Mouse (Mus musculus) MEL (cell line): ENCODE measurements around the gene Btnl10. TPM values are rescaled to one million over a fixed set of nuclear protein-coding genes. Genes with fewer than 3 reads are reported as not detected.

Source experiments
- DNase-seq: peaks from one replicate; pipeline ENCODE4 v3.0.0; 2011; ENCODE audit warnings: low read depth, low spot score
- H3K27ac ChIP-seq: 2 replicates; pipeline ENCODE4 v1.5.1; 2012; ENCODE audit warnings: low read depth, mild to moderate bottlenecking, control low read depth, low read length, moderate library complexity; ENCODE audit not compliant: control insufficient read depth
- H3K27me3 ChIP-seq, 2 experiments: fragments of 150-350 bp in 1 of 2; sonication (generic) in 1 of 2; 2 replicates each; pipeline ENCODE4 v1.6.1; 2012; ENCODE audit warnings: low read length in 2 of 2, mild to moderate bottlenecking in 2 of 2, improper control_type of control experiment in 1 of 2, moderate library complexity in 1 of 2; ENCODE audit not compliant: insufficient read depth in 2 of 2, control insufficient read depth in 1 of 2
- H3K36me3 ChIP-seq, 2 experiments: 2 replicates each; pipeline ENCODE4 v1.6.1; 2012 to 2014; ENCODE audit warnings: low read length in 2 of 2, improper control_type of control experiment in 1 of 2, inconsistent platforms in 1 of 2, mild to moderate bottlenecking in 1 of 2; ENCODE audit not compliant: insufficient read depth in 2 of 2, control insufficient read depth in 1 of 2
- H3K4me1 ChIP-seq, 2 experiments: fragments of 150-350 bp in 1 of 2; sonication (generic) in 1 of 2; 2 replicates each; pipeline ENCODE4 v1.6.1; 2012; ENCODE audit warnings: low read length in 2 of 2, improper control_type of control experiment in 1 of 2, mild to moderate bottlenecking in 1 of 2; ENCODE audit not compliant: insufficient read depth in 2 of 2, control insufficient read depth in 1 of 2
- H3K4me3 ChIP-seq, 2 experiments: fragments of 150-350 bp in 1 of 2; sonication (generic) in 1 of 2; 2 replicates each; pipeline ENCODE4 v1.5.1; 2012; ENCODE audit warnings: low read depth in 2 of 2, low read length in 2 of 2, mild to moderate bottlenecking in 2 of 2, moderate library complexity in 2 of 2, control low read depth in 1 of 2, improper control_type of control experiment in 1 of 2; ENCODE audit not compliant: control insufficient read depth in 1 of 2, insufficient read depth in 1 of 2
- H3K79me2 ChIP-seq: 2 replicates; pipeline ENCODE4 v1.6.1; 2012; ENCODE audit warnings: mild to moderate bottlenecking, low read length, moderate library complexity; ENCODE audit not compliant: control insufficient read depth, poor library complexity, insufficient read depth
- H3K9ac ChIP-seq: 2 replicates; pipeline ENCODE4 v1.6.1; 2012; ENCODE audit warnings: low read depth, mild to moderate bottlenecking, control low read depth, low read length, moderate library complexity; ENCODE audit not compliant: control insufficient read depth, poor library complexity, severe bottlenecking
- H3K9me3 ChIP-seq: fragments of 150-350 bp; sonication (generic); replicated peaks from 2 replicates; pipeline ENCODE4 v1.6.1; 2012; ENCODE audit warnings: mild to moderate bottlenecking, low read length, improper control_type of control experiment, moderate library complexity; ENCODE audit not compliant: insufficient read depth
- BHLHE40 ChIP-seq: IDR thresholded peaks from 2 replicates; pipeline ENCODE4 v1.6.1; 2012; ENCODE audit warnings: low read depth, mild to moderate bottlenecking, inconsistent platforms, low read length, improper control_type of control experiment, borderline replicate concordance
- CHD2 ChIP-seq: IDR thresholded peaks from 2 replicates; pipeline ENCODE4 v1.6.1; 2011; ENCODE audit warnings: low read length, improper control_type of control experiment
- CTCF ChIP-seq, 3 experiments: IDR thresholded peaks in 2 of 3; conservative IDR thresholded peaks in 1 of 3; 2 replicates each; pipeline ENCODE4 v1.5.1; 2011 to 2012; ENCODE audit warnings: low read length in 3 of 3, low read depth in 2 of 3, mild to moderate bottlenecking in 2 of 3, improper control_type of control experiment in 1 of 3, inconsistent platforms in 1 of 3, mixed read lengths in 1 of 3, moderate library complexity in 1 of 3; ENCODE audit not compliant: control insufficient read depth in 1 of 3, insufficient read depth in 1 of 3, poor library complexity in 1 of 3, severe bottlenecking in 1 of 3
- ETS1 ChIP-seq: IDR thresholded peaks from 2 replicates; pipeline ENCODE4 v1.6.1; 2012; ENCODE audit warnings: low read depth, mild to moderate bottlenecking, inconsistent platforms, low read length, improper control_type of control experiment, moderate library complexity
- GABPA ChIP-seq: IDR thresholded peaks from 2 replicates; pipeline ENCODE4 v1.6.1; 2012; ENCODE audit warnings: low read depth, mild to moderate bottlenecking, inconsistent platforms, low read length, improper control_type of control experiment, moderate library complexity
- HCFC1 ChIP-seq: IDR thresholded peaks from 2 replicates; pipeline ENCODE4 v1.6.1; 2012; ENCODE audit warnings: low read depth, mild to moderate bottlenecking, inconsistent platforms, low read length, improper control_type of control experiment, moderate library complexity
- MAFK ChIP-seq: IDR thresholded peaks from 2 replicates; pipeline ENCODE4 v1.6.1; 2011; ENCODE audit warnings: low read depth, mild to moderate bottlenecking, low read length, improper control_type of control experiment, borderline replicate concordance
- MAX ChIP-seq: IDR thresholded peaks from 2 replicates; pipeline ENCODE4 v1.6.1; 2011; ENCODE audit warnings: low read length, improper control_type of control experiment
- MAZ ChIP-seq: IDR thresholded peaks from 2 replicates; pipeline ENCODE4 v1.6.1; 2012; ENCODE audit warnings: low read depth, mild to moderate bottlenecking, inconsistent platforms, low read length, improper control_type of control experiment
- MEF2A ChIP-seq: IDR thresholded peaks from 2 replicates; pipeline ENCODE4 v1.6.1; 2014; ENCODE audit warnings: low read depth, mild to moderate bottlenecking, inconsistent platforms, low read length, improper control_type of control experiment; ENCODE audit not compliant: poor library complexity, insufficient replicate concordance, severe bottlenecking; ENCODE audit errors: extremely low read depth
- MXI1 ChIP-seq: IDR thresholded peaks from 2 replicates; pipeline ENCODE4 v1.6.1; 2011; ENCODE audit warnings: mild to moderate bottlenecking, low read depth, low read length, improper control_type of control experiment
- NELFE ChIP-seq: IDR thresholded peaks from 2 replicates; pipeline ENCODE4 v1.6.1; 2011; ENCODE audit warnings: low read depth, low read length, improper control_type of control experiment
- POLR2AphosphoS2 ChIP-seq: IDR thresholded peaks from 2 replicates; pipeline ENCODE4 v1.6.1; 2011; ENCODE audit warnings: low read length, improper control_type of control experiment
- POLR2AphosphoS5 ChIP-seq: IDR thresholded peaks from 2 replicates; pipeline ENCODE4 v1.6.1; 2012; ENCODE audit warnings: low read depth, borderline replicate concordance, mild to moderate bottlenecking, inconsistent platforms, low read length, moderate library complexity, mixed read lengths
- RAD21 ChIP-seq: IDR thresholded peaks from 2 replicates; pipeline ENCODE4 v1.6.1; 2011; ENCODE audit warnings: mild to moderate bottlenecking, low read depth, low read length, improper control_type of control experiment
- RCOR1 ChIP-seq: IDR thresholded peaks from 2 replicates; pipeline ENCODE4 v1.6.1; 2012; ENCODE audit warnings: low read depth, mild to moderate bottlenecking, inconsistent platforms, low read length, improper control_type of control experiment
- SIN3A ChIP-seq: IDR thresholded peaks from 2 replicates; pipeline ENCODE4 v1.6.1; 2012; ENCODE audit warnings: low read length, improper control_type of control experiment, inconsistent platforms
- TBP ChIP-seq: IDR thresholded peaks from 2 replicates; pipeline ENCODE4 v1.8.0; 2011; ENCODE audit warnings: low read depth, low read length, improper control_type of control experiment
- TCF12 ChIP-seq: IDR thresholded peaks from 2 replicates; pipeline ENCODE4 v1.6.1; 2014; ENCODE audit warnings: low read depth, mild to moderate bottlenecking, inconsistent platforms, low read length, improper control_type of control experiment, moderate library complexity
- UBTF ChIP-seq: IDR thresholded peaks from 2 replicates; pipeline ENCODE4 v1.6.1; 2012; ENCODE audit warnings: low read depth, mild to moderate bottlenecking, inconsistent platforms, low read length, improper control_type of control experiment, moderate library complexity, borderline replicate concordance; ENCODE audit not compliant: insufficient read depth
- USF1 ChIP-seq: IDR thresholded peaks from 2 replicates; pipeline ENCODE4 v1.6.1; 2014; ENCODE audit warnings: low read depth, mild to moderate bottlenecking, inconsistent platforms, low read length, improper control_type of control experiment, moderate library complexity
- USF2 ChIP-seq, 2 experiments: IDR thresholded peaks; 2 replicates each; pipeline ENCODE4 v1.6.1; 2011 to 2012; ENCODE audit warnings: improper control_type of control experiment in 2 of 2, low read length in 2 of 2, borderline replicate concordance in 1 of 2, inconsistent platforms in 1 of 2, low read depth in 1 of 2, mild to moderate bottlenecking in 1 of 2; ENCODE audit not compliant: insufficient read depth in 1 of 2
- ZC3H11A ChIP-seq: IDR thresholded peaks from 2 replicates; pipeline ENCODE4 v1.6.1; 2012; ENCODE audit warnings: low read depth, mild to moderate bottlenecking, inconsistent platforms, low read length, improper control_type of control experiment
- ZKSCAN1 ChIP-seq: IDR thresholded peaks from 2 replicates; pipeline ENCODE4 v1.6.1; 2012; ENCODE audit warnings: low read depth, mild to moderate bottlenecking, inconsistent platforms, low read length, improper control_type of control experiment, moderate library complexity
- ZMIZ1 ChIP-seq: IDR thresholded peaks from 2 replicates; pipeline ENCODE4 v1.6.1; 2012; ENCODE audit warnings: low read depth, mild to moderate bottlenecking, inconsistent platforms, low read length, improper control_type of control experiment, moderate library complexity
- polyA plus RNA-seq, 2 experiments: library from polyadenylated mRNA; stranded (reverse) in 1 of 2; unstranded in 1 of 2; fragments of >175 nt in 1 of 2; fragments of >200 nt in 1 of 2; gene quantifications; 2 replicates each; pipeline versions ENCODE4 v1.2.1 to v1.2.4; 2012; ENCODE audit warnings: low replicate concordance in 2 of 2, low read depth in 1 of 2; ENCODE audit not compliant: insufficient read length in 2 of 2, insufficient read depth in 1 of 2, missing spikeins in 1 of 2
- total RNA-seq: library from RNA; depleted of rRNA; stranded (reverse); fragments of 300-350 nt; gene quantifications from 2 replicates; pipeline ENCODE4 v1.2.3, GENCODE M21; 2012

The Btnl10 gene
- total and polyA plus RNA-seq, 3 experiments: 0.92 to 1.7 TPM; not detected in 1

DNA sequence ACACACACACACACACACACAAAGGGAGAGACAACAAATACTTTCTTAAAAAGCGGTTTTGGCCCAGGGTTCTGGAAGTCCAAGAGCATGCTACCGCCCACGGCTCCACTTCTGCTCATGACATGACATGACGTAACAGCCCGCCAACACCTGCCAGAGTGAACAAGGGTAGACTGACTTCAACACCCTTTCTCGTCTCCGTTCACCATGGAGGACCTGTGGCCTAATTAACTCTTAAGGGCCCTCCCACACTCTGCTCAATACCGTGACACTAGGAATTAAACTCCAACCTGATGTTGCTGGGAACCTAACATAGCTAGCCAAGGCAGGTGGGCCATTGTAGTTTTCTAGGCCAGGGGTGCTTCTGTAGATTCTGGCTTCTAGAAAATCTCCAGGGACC is 51.3 kb downstream of the Btnl10 start:
- Histone ChIP-seq H3K9ac (no peak overlapping the region), H3K9me3 (no peaks in the 10 kb centered on the region), H3K4me3 (no peak overlapping the region)
- DNase-seq: no peak
- no peak for TF ChIP-seq ZMIZ1
- no peak for TF ChIP-seq ZC3H11A
- no peak for TF ChIP-seq BHLHE40
- TF ChIP-seq ZKSCAN1: no peak
- no peak for TF ChIP-seq CTCF (IDR thresholded peaks at IDR 0.05 in 2 of 3, conservative IDR thresholded peaks at IDR 0.05 in 1 of 3; ENCODE audit: control insufficient read depth in 1 of 3, insufficient read depth in 1 of 3, low read depth in 2 of 3, low read length in 3 of 3, poor library complexity in 1 of 3, severe bottlenecking in 1 of 3)
- no peak for TF ChIP-seq USF2 (IDR thresholded peaks at IDR 0.05; ENCODE audit: borderline replicate concordance in 1 of 2, insufficient read depth in 1 of 2, low read depth in 1 of 2, low read length in 2 of 2)
- TF ChIP-seq MXI1: no peak
- TF ChIP-seq SIN3A: no peak
- TF ChIP-seq TCF12: no peak
- no peak for TF ChIP-seq USF1
- TF ChIP-seq GABPA: no peak
- no peak for TF ChIP-seq NELFE
- no peak for TF ChIP-seq ETS1
- TF ChIP-seq CHD2: no peak
- no peak for TF ChIP-seq POLR2AphosphoS5
- TF ChIP-seq HCFC1: no peak
- no peak for TF ChIP-seq MAX
- TF ChIP-seq MEF2A: no peak
- TF ChIP-seq, all 39 proteins: peak for 0
- H3K79me2 ChIP-seq: peaks cover 2% of the 10 kb centered on the region; the same call in 1 of the 2 replicates
- peaks cover 0 to 16% of the 10 kb centered on the region in 2 experiments; a peak in 2 of 4 replicates for H3K4me1 ChIP-seq
- H3K27ac ChIP-seq: no peak overlapping the region
- no peaks in the 10 kb centered on the region for H3K27me3 ChIP-seq
- H3K36me3 ChIP-seq: peaks cover 0 to 5% of the 10 kb centered on the region in 2 experiments; a peak in 3 of 4 replicates

DNA sequence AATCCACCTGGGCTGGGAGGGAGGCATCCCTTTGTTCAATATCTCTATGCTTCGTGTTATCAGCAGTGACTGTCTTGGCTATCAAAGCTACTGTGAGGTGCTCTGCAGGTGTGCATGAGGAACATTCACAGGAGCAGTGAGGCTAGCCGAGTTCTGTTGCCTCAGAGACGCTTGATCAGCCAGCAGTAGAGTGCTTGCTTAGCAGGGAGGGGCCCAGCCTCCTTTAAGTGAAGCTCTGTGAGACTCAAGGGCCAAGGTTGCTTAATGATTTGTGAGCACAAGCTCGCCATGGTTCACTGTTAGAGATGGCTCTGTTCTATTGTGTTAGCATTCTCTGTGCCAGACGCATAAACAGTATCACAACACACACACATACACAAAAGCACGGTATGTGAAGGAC is 52.0 kb downstream of the Btnl10 start:
- H3K9me3 ChIP-seq: no peaks in the 10 kb centered on the region
- no peak overlapping the region for H3K9ac ChIP-seq
- peaks cover 5% of the 10 kb centered on the region for H3K79me2 ChIP-seq
- H3K27ac ChIP-seq: no peak overlapping the region
- no peak for TF ChIP-seq NELFE
- no peak for TF ChIP-seq MAFK
- no peak for TF ChIP-seq RAD21
- TF ChIP-seq HCFC1: no peak
- TF ChIP-seq MAZ: no peak
- TF ChIP-seq POLR2AphosphoS2: no peak
- no peak for TF ChIP-seq TBP
- no peak for TF ChIP-seq RCOR1
- TF ChIP-seq MEF2A: no peak
- TF ChIP-seq ZC3H11A: no peak
- no peak for TF ChIP-seq MXI1
- TF ChIP-seq UBTF: no peak
- TF ChIP-seq SIN3A: no peak
- TF ChIP-seq, all 39 proteins: peak for 0
- no peak overlapping the region for H3K4me3 ChIP-seq
- H3K4me1 ChIP-seq: peaks cover 0 to 19% of the 10 kb centered on the region in 2 experiments; a peak in 3 of 4 replicates
- no peak for DNase-seq
- no peaks in the 10 kb centered on the region for H3K27me3 ChIP-seq
- H3K36me3 ChIP-seq: peaks cover 0 to 5% of the 10 kb centered on the region in 2 experiments; a peak in 3 of 4 replicates
